Mouse (Mus musculus) heart, embryonic 14.5 days (tissue): ENCODE data around the gene Disp1. TPM values are rescaled to one million over a fixed set of nuclear protein-coding genes. Genes with fewer than 3 reads are reported as not detected.

ENCODE experiments used
- ATAC-seq: fragments of 200-750 bp; cut with Nextera tagmentation; 2 replicates; pipeline ENCODE4 v1.8.0; 2017; ENCODE audit warnings: low read depth, moderate TSS enrichment; ENCODE audit not compliant: insufficient number of reproducible peaks, insufficient read depth, low FRiP score
- H3K27ac ChIP-seq, 2 experiments: fragments of 200-500 bp in 1 of 2; fragments of 300-500 bp in 1 of 2; sonication (generic) in 1 of 2; replicated peaks in 1 of 2; 2 replicates each; pipeline ENCODE4 v1.5.1; 2012 to 2014; ENCODE audit warnings: low read depth in 2 of 2, low read length in 2 of 2, control low read depth in 1 of 2, mild to moderate bottlenecking in 1 of 2, mixed read lengths in 1 of 2; ENCODE audit not compliant: control insufficient read depth in 1 of 2, insufficient read depth in 1 of 2
- H3K27me3 ChIP-seq: fragments of 300-500 bp; sonication (generic); 2 replicates; pipeline ENCODE4 v1.6.1; 2014; ENCODE audit warnings: mild to moderate bottlenecking, low read length, control low read depth; ENCODE audit not compliant: control insufficient read depth, insufficient read depth
- H3K36me3 ChIP-seq: fragments of 300-500 bp; sonication (generic); 2 replicates; pipeline ENCODE4 v1.6.1; 2014; ENCODE audit warnings: mild to moderate bottlenecking, control low read depth, low read length, mixed read lengths; ENCODE audit not compliant: control insufficient read depth, insufficient read depth
- H3K4me1 ChIP-seq, 2 experiments: fragments of 200-500 bp in 1 of 2; fragments of 300-500 bp in 1 of 2; sonication (generic) in 1 of 2; 2 replicates each; pipeline ENCODE4 v1.6.1; 2012 to 2014; ENCODE audit warnings: low read length in 2 of 2, control low read depth in 1 of 2, mixed read lengths in 1 of 2; ENCODE audit not compliant: control insufficient read depth in 2 of 2, insufficient read depth in 2 of 2
- H3K4me2 ChIP-seq: fragments of 300-500 bp; sonication (generic); 2 replicates; pipeline ENCODE4 v1.6.1; 2014; ENCODE audit warnings: mild to moderate bottlenecking, low read length
- H3K4me3 ChIP-seq, 2 experiments: fragments of 200-500 bp in 1 of 2; fragments of 300-500 bp in 1 of 2; sonication (generic) in 1 of 2; 2 replicates each; pipeline ENCODE4 v1.5.1; 2012 to 2014; ENCODE audit warnings: low read length in 2 of 2, mild to moderate bottlenecking in 2 of 2, control low read depth in 1 of 2, low read depth in 1 of 2, moderate library complexity in 1 of 2; ENCODE audit not compliant: control insufficient read depth in 1 of 2, insufficient read depth in 1 of 2
- H3K9ac ChIP-seq: fragments of 300-500 bp; sonication (generic); 2 replicates; pipeline ENCODE4 v1.6.1; 2014; ENCODE audit warnings: mild to moderate bottlenecking, low read length
- H3K9me3 ChIP-seq: fragments of 300-500 bp; sonication (generic); 2 replicates; pipeline ENCODE4 v1.6.1; 2016; ENCODE audit warnings: low read length, control low read depth; ENCODE audit not compliant: control insufficient read depth
- WGBS: fragments of 180-500 bp; shearing (Covaris S2); extraction: QIAGEN DNeasy Blood & Tissue Kit; methylation state at CpG from one replicate; pipeline ENCODE4 v1.1.7; 2014; 5-methylcytosine and 5-hydroxymethylcytosine counted together
- polyA plus RNA-seq: library from polyadenylated mRNA; unstranded; fragments of >200 nt; fragmentation: Nextera tagmentation; extraction: Ambion mirVana; gene quantifications from 2 replicates; pipeline ENCODE4 v1.2.1, GENCODE M21; 2014

The Disp1 gene
- polyA plus RNA-seq, 1 experiment from 2014 or later: 10.8 TPM

GRCm38 (mm10) chr1:183046081-183046480 is 175.2 kb downstream of the Disp1 start:
- WGBS: 81% methylated on average over 12 of the region's 12 CpGs
- no peak for ATAC-seq
- H3K4me3 ChIP-seq: no peak overlapping the region
- H3K4me2 ChIP-seq: no peak overlapping the region
- H3K4me1 ChIP-seq: peaks cover 22 to 31% of the 10 kb centered on the region in 2 experiments
- H3K27ac ChIP-seq: no peak overlapping the region
- H3K9ac ChIP-seq: no peak overlapping the region
- no peaks in the 10 kb centered on the region for H3K27me3 ChIP-seq
- no peaks in the 10 kb centered on the region for H3K36me3 ChIP-seq
- 0 out of 2 replicates have a peak, but pooled peaks cover 3% of the 10 kb centered on the region for H3K9me3 ChIP-seq

- ATAC-seq: no peak
- Histone ChIP-seq H3K4me2 (peak overlapping the region; percentile 35), H3K4me3 (no peak overlapping the region), H3K27me3 (no peaks in the 10 kb centered on the region), H3K9ac (0 out of 2 replicates have a peak overlapping the region, but pooled peaks have one; percentile 1), H3K27ac (peak overlapping the region in 1 of 2 experiments; percentile 4; a peak in 1 of 4 replicates), H3K36me3 (no peaks in the 10 kb centered on the region), H3K9me3 (0 out of 2 replicates have a peak, but pooled peaks cover 3% of the 10 kb centered on the region), H3K4me1 (peaks cover 27 to 41% of the 10 kb centered on the region in 2 experiments)
- WGBS: 33% methylated on average over 13 of the region's 13 CpGs
These were observed 178.0 kb downstream of the Disp1 start for GRCm38 (mm10) chr1:183043161-183043812.

- 0 out of 2 replicates have a peak, but pooled peaks cover 3% of the 10 kb centered on the region for H3K9me3 ChIP-seq
- no peaks in the 10 kb centered on the region for H3K27me3 ChIP-seq
- H3K36me3 ChIP-seq: no peaks in the 10 kb centered on the region
- no peak overlapping the region for H3K4me2 ChIP-seq
- WGBS: 51% methylated on average over 6 of the region's 7 CpGs
- no peak overlapping the region for H3K9ac ChIP-seq
- ATAC-seq: no peak
- H3K4me1 ChIP-seq: peaks cover 17 to 28% of the 10 kb centered on the region in 2 experiments
- no peak overlapping the region for H3K4me3 ChIP-seq
- H3K27ac ChIP-seq: no peak overlapping the region
These were observed 179.6 kb downstream of the Disp1 start for GRCm38 (mm10) chr1:183041703-183042102.

GRCm38 (mm10) chr1:183040847-183041382 is 180.4 kb downstream of the Disp1 start:
- ATAC-seq: peak; percentile 33; the same call in 1 of the 2 replicates
- Histone ChIP-seq H3K27ac (0 out of 4 replicates have a peak overlapping the region, but pooled peaks of 1 of the 2 experiments have one; percentile 28), H3K4me3 (no peak overlapping the region), H3K27me3 (no peaks in the 10 kb centered on the region), H3K9me3 (0 out of 2 replicates have a peak, but pooled peaks cover 3% of the 10 kb centered on the region), H3K4me2 (no peak overlapping the region), H3K4me1 (peaks cover 17 to 26% of the 10 kb centered on the region in 2 experiments), H3K36me3 (no peaks in the 10 kb centered on the region), H3K9ac (no peak overlapping the region)
- 53% methylated on average over 11 of the region's 11 CpGs for WGBS

- Histone ChIP-seq H3K36me3 (no peaks in the 10 kb centered on the region), H3K9ac (no peak overlapping the region), H3K27me3 (no peaks in the 10 kb centered on the region), H3K4me3 (no peak overlapping the region), H3K9me3 (0 out of 2 replicates have a peak, but pooled peaks cover 3% of the 10 kb centered on the region), H3K27ac (0 out of 4 replicates have a peak overlapping the region, but pooled peaks of 1 of the 2 experiments have one; percentile 28), H3K4me1 (peaks cover 17 to 26% of the 10 kb centered on the region in 2 experiments), H3K4me2 (no peak overlapping the region)
- WGBS: 38% methylated on average over 6 of the region's 6 CpGs
- no peak; the same call in 1 of the 2 replicates for ATAC-seq
These were observed 181.2 kb downstream of the Disp1 start for GRCm38 (mm10) chr1:183039881-183040708.

GRCm38 (mm10) chr1:183039404-183039803 is 181.9 kb downstream of the Disp1 start:
- H3K36me3 ChIP-seq: no peaks in the 10 kb centered on the region
- H3K4me1 ChIP-seq: peaks cover 17 to 26% of the 10 kb centered on the region in 2 experiments
- H3K27me3 ChIP-seq: no peaks in the 10 kb centered on the region
- no peak for ATAC-seq
- 0 out of 2 replicates have a peak, but pooled peaks cover 3% of the 10 kb centered on the region for H3K9me3 ChIP-seq
- H3K27ac ChIP-seq: no peak overlapping the region
- H3K9ac ChIP-seq: no peak overlapping the region
- no peak overlapping the region for H3K4me3 ChIP-seq
- 72% methylated on average over 7 of the region's 7 CpGs for WGBS
- no peak overlapping the region for H3K4me2 ChIP-seq
